Mouse (Mus musculus): ENCODE results near the gene Iqcf5. TPM values are rescaled to one million over a fixed set of nuclear protein-coding genes. Genes with fewer than 3 reads are reported as not detected.
A peak's percentile ranks its signal among the peaks of the same experiment; 100 is the strongest.

Gene Iqcf5
- polyA plus RNA-seq, 1 experiment from 2014 or later: not detected

DNA sequence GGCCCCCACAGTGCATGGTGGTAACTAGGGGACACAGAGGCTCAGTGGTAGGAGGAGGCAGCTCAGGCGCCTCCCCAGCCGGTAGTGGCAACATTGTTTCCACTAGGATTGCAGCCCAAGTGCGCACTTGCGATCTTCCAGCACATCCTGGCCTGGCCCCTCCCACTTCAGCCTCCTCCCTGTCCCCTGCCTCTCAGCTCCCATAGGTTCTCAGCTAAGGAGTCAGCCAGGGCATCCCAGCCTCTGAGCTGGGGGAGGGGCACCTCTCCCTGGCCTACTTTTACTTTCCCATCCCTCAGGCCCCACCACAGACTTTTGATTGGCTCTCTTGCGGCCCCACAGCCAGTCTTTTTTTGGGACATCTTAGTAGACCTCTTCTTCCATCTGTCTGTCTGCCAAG lies 42.5 kb upstream of the Iqcf5 start:
- no peaks in the 10 kb centered on the region for H3K4me1 ChIP-seq (ENCODE audit: control insufficient read depth, insufficient read depth, low read length)
- H3K9me3 ChIP-seq (replicated peaks; ENCODE audit: control insufficient read depth, low read length): no peaks in the 10 kb centered on the region
- H3K4me2 ChIP-seq (ENCODE audit: low read length): no peak overlapping the region
- no peak overlapping the region for H3K27ac ChIP-seq (ENCODE audit: low read depth, low read length)
- no peak for DNase-seq (ENCODE audit: low spot score)
- WGBS: 11% methylated on average over 5 of the region's 5 CpGs
- H3K9ac ChIP-seq (ENCODE audit: low read length): no peak overlapping the region
- no peaks in the 10 kb centered on the region for H3K36me3 ChIP-seq (ENCODE audit: control insufficient read depth, insufficient read depth, low read length)
- no peak for ATAC-seq
- no peak overlapping the region for H3K4me3 ChIP-seq (ENCODE audit: low read depth, low read length)
- H3K27me3 ChIP-seq (replicated peaks; ENCODE audit: control insufficient read depth, insufficient read depth, low read length): no peaks in the 10 kb centered on the region

DNA sequence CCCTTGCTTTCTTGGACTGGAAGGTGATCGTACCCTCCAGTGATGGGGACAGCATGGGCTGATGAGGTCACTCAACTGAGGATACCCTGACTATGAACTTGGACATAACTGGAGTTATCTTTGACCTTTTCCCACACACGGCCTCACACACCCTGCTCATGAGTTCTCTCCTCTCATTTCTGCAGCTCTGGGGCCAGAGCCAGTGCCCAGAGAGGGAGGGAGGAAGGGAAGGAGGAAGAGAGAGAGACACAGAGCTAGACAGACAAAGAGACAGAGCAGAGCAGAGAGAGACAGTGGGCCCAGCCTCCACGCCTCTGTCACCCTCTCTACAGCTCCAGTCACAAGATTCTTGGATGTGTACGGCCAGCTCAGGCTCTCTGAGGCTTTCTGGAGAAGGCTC lies 42.1 kb upstream of the Iqcf5 start:
- 73% methylated on average over 4 of the region's 4 CpGs for WGBS
- Histone ChIP-seq H3K4me1 (ENCODE audit: control insufficient read depth, insufficient read depth, low read length) (no peaks in the 10 kb centered on the region), H3K36me3 (ENCODE audit: control insufficient read depth, insufficient read depth, low read length) (no peaks in the 10 kb centered on the region), H3K4me3 (ENCODE audit: low read depth, low read length) (no peak overlapping the region), H3K27ac (ENCODE audit: low read depth, low read length) (no peak overlapping the region), H3K4me2 (ENCODE audit: low read length) (no peak overlapping the region), H3K9ac (ENCODE audit: low read length) (no peak overlapping the region), H3K27me3 (replicated peaks; ENCODE audit: control insufficient read depth, insufficient read depth, low read length) (no peaks in the 10 kb centered on the region), H3K9me3 (replicated peaks; ENCODE audit: control insufficient read depth, low read length) (no peaks in the 10 kb centered on the region)
- no peak for ATAC-seq
- no peak for DNase-seq (ENCODE audit: low spot score)

DNA sequence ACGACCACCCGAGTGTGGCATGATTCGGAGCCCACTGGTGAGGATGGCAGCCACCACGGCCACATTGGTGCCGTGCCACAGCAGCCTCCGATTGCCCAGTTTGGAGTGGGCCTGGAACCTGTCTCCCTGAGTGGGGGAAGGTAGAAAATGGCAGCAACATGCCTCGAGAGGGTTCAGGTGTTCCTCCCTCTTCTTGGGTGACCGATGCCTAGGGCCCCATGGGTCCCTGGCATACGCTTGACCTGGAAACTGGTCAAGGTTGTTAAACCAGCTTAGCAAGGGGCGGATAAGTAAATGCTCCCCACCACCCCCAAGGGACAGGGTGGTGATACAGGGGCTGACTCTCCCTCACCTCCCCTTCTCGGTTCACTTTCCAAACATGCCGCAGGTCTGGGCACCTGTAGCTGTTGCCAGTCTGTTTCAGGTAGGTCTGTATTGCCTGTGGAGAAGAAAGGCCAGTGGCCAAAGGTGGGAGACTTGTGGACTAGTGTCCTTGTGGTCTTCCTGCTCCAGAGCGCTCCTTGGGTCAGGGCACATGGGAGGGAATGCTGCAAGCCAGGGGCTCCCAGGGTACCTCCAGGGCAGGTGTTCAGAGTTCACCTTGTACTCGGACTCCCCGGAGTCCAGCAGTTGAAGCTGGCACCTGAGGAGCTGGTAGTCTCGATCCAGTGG lies 41.2 kb upstream of the Iqcf5 start:
- WGBS: 91% methylated on average over 16 of the region's 16 CpGs
- Histone ChIP-seq H3K27ac (ENCODE audit: low read depth, low read length) (no peak overlapping the region), H3K4me2 (ENCODE audit: low read length) (no peak overlapping the region), H3K27me3 (replicated peaks; ENCODE audit: control insufficient read depth, insufficient read depth, low read length) (no peaks in the 10 kb centered on the region), H3K4me3 (ENCODE audit: low read depth, low read length) (no peak overlapping the region), H3K9ac (ENCODE audit: low read length) (no peak overlapping the region), H3K36me3 (ENCODE audit: control insufficient read depth, insufficient read depth, low read length) (no peaks in the 10 kb centered on the region), H3K9me3 (replicated peaks; ENCODE audit: control insufficient read depth, low read length) (no peaks in the 10 kb centered on the region), H3K4me1 (ENCODE audit: control insufficient read depth, insufficient read depth, low read length) (peaks cover 6% of the 10 kb centered on the region; the same call in 1 of the 2 replicates)
- ATAC-seq (no peak), DNase-seq (ENCODE audit: low spot score) (no peak)

DNA sequence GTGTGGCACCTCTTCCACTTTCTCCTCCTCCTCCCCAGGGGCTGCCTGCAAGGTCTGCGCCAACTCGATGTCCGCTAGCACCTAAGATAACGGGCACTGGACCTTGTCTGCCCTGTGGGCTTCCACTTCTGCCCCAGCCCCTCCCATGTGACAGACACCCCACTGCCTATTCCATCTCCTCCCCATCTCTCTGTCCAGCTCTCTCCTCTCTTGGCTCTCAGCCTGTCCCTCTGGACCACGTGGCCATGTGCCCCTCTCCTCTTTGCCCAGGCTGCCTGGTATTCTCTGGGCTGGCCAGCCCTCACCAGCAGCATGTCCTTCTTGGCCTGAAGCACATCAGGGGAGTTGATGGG lies 40.6 kb upstream of the Iqcf5 start:
- H3K4me1 ChIP-seq (ENCODE audit: control insufficient read depth, insufficient read depth, low read length): peaks cover 7% of the 10 kb centered on the region; the same call in 1 of the 2 replicates
- 80% methylated on average over 5 of the region's 5 CpGs for WGBS
- no peaks in the 10 kb centered on the region for H3K36me3 ChIP-seq (ENCODE audit: control insufficient read depth, insufficient read depth, low read length)
- no peaks in the 10 kb centered on the region for H3K9me3 ChIP-seq (replicated peaks; ENCODE audit: control insufficient read depth, low read length)
- no peak overlapping the region for H3K4me2 ChIP-seq (ENCODE audit: low read length)
- no peak overlapping the region for H3K27ac ChIP-seq (ENCODE audit: low read depth, low read length)
- no peak overlapping the region for H3K4me3 ChIP-seq (ENCODE audit: low read depth, low read length)
- H3K9ac ChIP-seq (ENCODE audit: low read length): no peak overlapping the region
- DNase-seq (ENCODE audit: low spot score) (no peak), ATAC-seq (no peak)
- H3K27me3 ChIP-seq (replicated peaks; ENCODE audit: control insufficient read depth, insufficient read depth, low read length): no peaks in the 10 kb centered on the region

DNA sequence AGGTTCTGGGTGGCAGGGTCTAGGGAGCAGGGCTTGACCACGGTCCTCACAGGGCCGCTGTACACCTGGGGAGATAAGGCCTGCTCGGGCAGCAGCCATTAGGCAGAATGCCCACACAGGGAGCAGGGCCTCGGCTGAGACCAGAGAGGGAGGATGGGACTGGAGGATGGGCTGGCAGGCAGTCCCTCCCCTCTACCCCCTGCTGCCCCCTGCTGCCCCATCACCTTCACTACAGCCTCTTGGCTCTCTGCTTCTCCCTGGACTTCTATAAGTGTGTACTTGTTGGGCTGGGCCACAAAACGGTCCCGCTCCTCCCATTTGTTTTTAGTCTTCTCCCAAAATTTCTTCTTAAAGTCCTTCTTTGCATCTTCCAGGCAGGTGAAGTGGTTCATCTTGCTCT lies 39.9 kb upstream of the Iqcf5 start:
- 3% methylated on average over 6 of the region's 6 CpGs for WGBS
- peak; percentile 69 for DNase-seq (ENCODE audit: low spot score)

DNA sequence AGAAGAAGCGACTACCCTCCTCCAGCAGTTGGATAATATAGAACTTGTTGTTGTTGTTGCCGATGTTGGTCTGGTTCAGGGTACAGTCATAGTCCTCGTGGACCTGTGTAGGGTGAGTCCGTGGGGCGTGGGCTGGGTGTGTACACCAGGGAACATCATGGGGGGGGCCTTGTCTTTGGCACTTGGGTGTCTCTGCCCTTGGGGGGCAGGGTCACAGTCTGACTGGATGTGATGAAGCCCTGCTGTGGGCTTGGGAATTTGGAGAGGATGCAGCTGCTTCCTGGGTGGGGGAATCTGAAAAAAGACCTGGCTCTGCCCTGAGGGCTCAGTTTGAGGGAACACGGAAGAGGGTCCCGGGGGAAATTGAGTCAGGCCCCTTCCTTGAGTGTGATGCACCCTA lies 39.3 kb upstream of the Iqcf5 start:
- no peaks in the 10 kb centered on the region for H3K27me3 ChIP-seq (replicated peaks; ENCODE audit: control insufficient read depth, insufficient read depth, low read length)
- no peak overlapping the region for H3K27ac ChIP-seq (ENCODE audit: low read depth, low read length)
- H3K36me3 ChIP-seq (ENCODE audit: control insufficient read depth, insufficient read depth, low read length): peaks cover 4% of the 10 kb centered on the region; the same call in 1 of the 2 replicates
- no peaks in the 10 kb centered on the region for H3K9me3 ChIP-seq (replicated peaks; ENCODE audit: control insufficient read depth, low read length)
- H3K9ac ChIP-seq (ENCODE audit: low read length): no peak overlapping the region
- ATAC-seq (no peak), DNase-seq (ENCODE audit: low spot score) (no peak)
- H3K4me3 ChIP-seq (ENCODE audit: low read depth, low read length): no peak overlapping the region
- H3K4me2 ChIP-seq (ENCODE audit: low read length): no peak overlapping the region
- WGBS: 61% methylated on average over 7 of the region's 7 CpGs
- H3K4me1 ChIP-seq (ENCODE audit: control insufficient read depth, insufficient read depth, low read length): peaks cover 7% of the 10 kb centered on the region; the same call in 1 of the 2 replicates

More for the DNA sequence above, 39.9 kb upstream of the Iqcf5 start:
- H3K4me1 ChIP-seq (ENCODE audit: control insufficient read depth, insufficient read depth, low read length): peaks cover 7% of the 10 kb centered on the region; the same call in 1 of the 2 replicates
- no peak overlapping the region for H3K27ac ChIP-seq (ENCODE audit: low read depth, low read length)
- peaks cover 3% of the 10 kb centered on the region; the same call in 1 of the 2 replicates for H3K36me3 ChIP-seq (ENCODE audit: control insufficient read depth, insufficient read depth, low read length)
- ATAC-seq: no peak
- H3K27me3 ChIP-seq (replicated peaks; ENCODE audit: control insufficient read depth, insufficient read depth, low read length): no peaks in the 10 kb centered on the region
- H3K4me3 ChIP-seq (ENCODE audit: low read depth, low read length): no peak overlapping the region
- H3K9ac ChIP-seq (ENCODE audit: low read length): no peak overlapping the region
- H3K4me2 ChIP-seq (ENCODE audit: low read length): no peak overlapping the region
- no peaks in the 10 kb centered on the region for H3K9me3 ChIP-seq (replicated peaks; ENCODE audit: control insufficient read depth, low read length)

DNA sequence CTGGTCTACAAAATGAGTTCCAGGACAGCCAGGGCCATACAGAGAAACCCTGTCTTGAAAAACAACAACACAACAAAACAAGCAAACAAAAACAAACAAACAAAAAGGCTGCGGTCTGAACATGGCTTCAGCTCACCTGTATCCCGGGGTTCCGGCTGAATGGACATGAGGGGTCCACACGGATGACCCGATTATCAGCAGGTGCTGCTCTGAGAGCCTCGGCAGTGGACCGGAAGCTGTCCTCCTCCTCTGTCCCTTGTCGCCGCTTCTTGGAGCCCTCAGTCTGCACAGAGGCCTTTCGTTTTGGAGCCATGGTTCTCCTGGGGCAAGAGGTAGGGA lies 38.7 kb upstream of the Iqcf5 start, which contains the start of gene Rrp9:
Gene Rrp9 (plus strand): TSS at position 301 of the 339 bp plus-strand sequence.
- Histone ChIP-seq H3K9me3 (replicated peaks; ENCODE audit: control insufficient read depth, low read length) (no peaks in the 10 kb centered on the region), H3K9ac (ENCODE audit: low read length) (no peak within 1 kb of the TSS), H3K36me3 (ENCODE audit: control insufficient read depth, insufficient read depth, low read length) (peaks cover 10% of the 10 kb centered on the region), H3K4me1 (ENCODE audit: control insufficient read depth, insufficient read depth, low read length) (peaks cover 7% of the 10 kb centered on the region; the same call in 1 of the 2 replicates), H3K4me2 (ENCODE audit: low read length) (peak within 1 kb of the TSS; percentile 33), H3K27ac (ENCODE audit: low read depth, low read length) (no peak within 1 kb of the TSS), H3K4me3 (ENCODE audit: low read depth, low read length) (no peak within 1 kb of the TSS), H3K27me3 (replicated peaks; ENCODE audit: control insufficient read depth, insufficient read depth, low read length) (no peaks in the 10 kb centered on the region)
- WGBS: 88% methylated on average over 10 of the region's 10 CpGs
- DNase-seq (ENCODE audit: low spot score): no peak
- ATAC-seq: no peak

DNA sequence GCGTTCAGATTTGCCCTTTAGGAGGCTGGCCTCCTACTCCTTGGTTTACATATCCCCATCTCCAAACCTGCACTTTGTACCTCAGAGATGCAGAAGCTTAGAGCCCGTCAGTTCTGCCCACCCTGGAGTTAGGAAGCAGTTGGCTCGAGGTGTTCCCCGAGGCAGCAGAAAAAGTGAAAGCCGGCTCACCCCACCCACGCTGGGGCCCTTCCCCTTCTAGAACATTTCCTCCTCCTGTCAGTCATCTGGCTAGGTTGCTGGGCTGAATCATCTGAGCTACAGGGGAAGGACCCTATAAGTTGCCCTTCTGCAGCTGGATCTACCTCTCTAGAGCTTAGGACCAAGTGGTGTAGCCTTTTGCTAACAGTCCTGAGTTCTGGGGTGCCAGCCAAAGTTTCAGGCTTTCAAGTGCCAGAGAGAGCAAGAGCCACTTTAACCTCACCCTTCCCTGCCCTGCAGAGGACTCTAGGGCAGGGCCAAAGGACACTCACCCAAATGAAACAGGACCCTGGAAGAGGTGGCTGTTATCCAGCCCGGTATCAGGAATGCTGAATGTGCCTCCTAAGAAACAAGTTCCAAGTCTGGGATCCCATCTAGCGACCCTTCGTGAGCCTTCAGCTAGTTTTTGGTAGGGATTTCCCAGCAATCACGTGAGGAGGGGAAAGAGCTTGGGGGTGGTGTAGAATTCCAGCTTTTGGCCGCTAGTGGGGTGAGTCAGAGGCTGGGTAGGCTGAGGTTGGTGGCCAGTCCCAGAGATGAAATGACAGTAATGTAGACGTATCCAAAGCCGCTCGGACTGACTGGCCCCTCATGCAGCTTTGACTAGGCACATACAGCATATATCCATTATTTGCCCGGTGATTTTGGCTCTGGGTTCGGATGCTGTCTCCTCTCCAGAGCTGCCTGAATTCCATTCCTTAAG lies 38.1 kb upstream of the Iqcf5 start:
- H3K27me3 ChIP-seq (replicated peaks; ENCODE audit: control insufficient read depth, insufficient read depth, low read length): no peaks in the 10 kb centered on the region
- peaks cover 16% of the 10 kb centered on the region for H3K36me3 ChIP-seq (ENCODE audit: control insufficient read depth, insufficient read depth, low read length)
- peak overlapping the region; percentile 33 for H3K4me2 ChIP-seq (ENCODE audit: low read length)
- peaks cover 7% of the 10 kb centered on the region; the same call in 1 of the 2 replicates for H3K4me1 ChIP-seq (ENCODE audit: control insufficient read depth, insufficient read depth, low read length)
- DNase-seq (ENCODE audit: low spot score) (no peak), ATAC-seq (no peak; the same call in 1 of the 2 replicates)
- H3K9ac ChIP-seq (ENCODE audit: low read length): no peak overlapping the region
- WGBS: 38% methylated on average over 16 of the region's 16 CpGs
- no peak overlapping the region for H3K4me3 ChIP-seq (ENCODE audit: low read depth, low read length)
- no peaks in the 10 kb centered on the region for H3K9me3 ChIP-seq (replicated peaks; ENCODE audit: control insufficient read depth, low read length)
- no peak overlapping the region for H3K27ac ChIP-seq (ENCODE audit: low read depth, low read length)
